Mouse (Mus musculus) naive thymus-derived CD4-positive, alpha-beta T cell, adult 2 months (primary cell): ENCODE results near the gene Col4a4.

Experiments
- DNase-seq: peaks from one replicate; pipeline ENCODE4 v3.0.0-alpha.2; 2011; ENCODE audit warnings: low read depth

The Col4a4 gene

DNA sequence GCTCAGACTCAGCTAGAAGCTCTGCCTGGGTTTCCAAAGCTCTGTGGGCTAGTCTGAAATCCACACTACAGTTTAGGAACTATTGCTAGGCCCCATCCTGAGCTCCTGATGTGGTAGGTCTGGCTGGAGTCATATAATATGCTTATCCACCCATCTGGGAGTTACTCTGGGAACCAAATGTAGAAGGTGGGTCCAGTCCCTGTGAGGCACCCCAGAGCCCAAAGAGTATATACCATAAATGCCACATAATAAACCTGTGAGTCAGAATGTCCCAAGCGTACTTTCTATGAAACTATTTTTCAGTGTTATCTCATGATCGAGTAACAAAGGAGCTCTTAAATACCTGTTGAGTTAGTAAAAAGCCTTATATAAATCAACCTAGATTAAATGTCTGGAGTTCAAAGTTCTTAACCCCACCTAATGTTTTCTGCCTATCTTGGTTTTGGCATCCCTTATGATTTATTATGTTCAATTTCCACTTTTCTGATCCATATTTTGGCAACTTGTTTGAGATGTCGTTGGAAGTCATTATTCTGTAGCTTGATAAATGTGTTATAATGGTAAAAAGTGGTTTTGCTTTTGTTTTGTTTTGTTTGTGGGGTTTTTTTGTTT lies 172.1 kb downstream of the Col4a4 start:
- DNase-seq = no peak

GRCm38 (mm10) chr1:82412085-82412484 lies 174.6 kb downstream of the Col4a4 start:
- no peak for DNase-seq

DNA sequence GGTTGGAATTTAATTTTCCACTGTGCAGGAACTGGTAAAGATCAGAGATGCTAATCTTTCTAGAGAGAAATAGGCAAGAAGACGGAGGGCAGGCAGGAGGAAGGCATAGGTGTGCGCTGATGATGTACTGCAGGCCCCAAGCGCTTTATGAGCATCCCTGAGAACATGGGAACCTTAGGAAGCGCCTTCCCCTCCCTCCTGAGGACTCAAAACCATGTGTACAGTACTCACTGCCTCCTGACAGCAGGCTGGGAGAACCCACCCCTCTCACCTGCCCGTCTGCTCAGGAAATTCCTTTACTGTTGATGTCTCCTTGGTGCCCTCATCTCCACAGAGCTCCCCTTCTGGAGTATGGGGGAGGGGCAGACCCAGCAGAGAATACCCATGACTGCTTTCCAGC lies 175.1 kb downstream of the Col4a4 start:
- DNase-seq = no peak

GRCm38 (mm10) chr1:82410548-82410947 lies 176.1 kb downstream of the Col4a4 start:
- DNase-seq = no peak

DNA sequence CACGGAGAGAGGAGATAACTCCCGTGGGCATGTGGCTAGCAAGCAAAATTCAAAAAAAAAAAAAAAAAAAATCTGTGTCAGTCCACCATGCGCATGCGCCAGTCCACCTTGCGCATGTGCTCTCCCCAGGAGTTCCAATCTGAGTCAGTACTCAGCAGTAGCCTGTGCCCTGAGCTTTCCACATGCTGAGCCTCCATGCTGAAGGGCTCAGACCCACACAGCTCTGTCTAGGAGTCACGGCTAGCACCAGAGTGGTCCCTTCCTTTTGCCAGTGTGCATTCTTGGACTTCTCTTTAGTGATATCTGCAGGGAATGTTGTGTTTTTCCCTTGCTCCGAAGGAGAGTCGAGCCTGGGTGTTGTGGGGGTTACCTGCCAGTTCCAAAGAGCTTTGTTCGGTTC lies 177.4 kb downstream of the Col4a4 start:
- DNase-seq = no peak

DNA sequence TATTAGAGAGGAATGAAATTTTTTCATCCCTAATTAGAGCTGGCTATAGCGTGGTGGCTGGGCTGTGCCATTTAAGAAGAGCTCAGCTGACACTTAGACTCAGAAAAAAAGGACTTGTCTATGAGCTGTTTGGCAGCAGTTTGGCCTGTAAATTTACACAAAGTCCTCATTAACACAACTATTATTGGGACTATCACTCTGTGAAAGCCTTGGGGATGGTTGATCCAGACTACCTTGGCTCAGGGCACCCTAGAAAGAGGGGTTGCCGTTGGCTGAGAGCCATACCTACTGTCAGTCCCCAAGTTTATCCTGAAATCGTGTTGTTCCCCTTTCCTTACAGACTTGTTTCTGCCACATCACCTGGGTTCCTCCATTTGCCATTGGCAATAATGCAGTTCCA lies 178.9 kb downstream of the Col4a4 start:
- DNase-seq = no peak
